Mouse (Mus musculus) lung, postnatal 4 days (tissue): ENCODE measurements at regions not wholly inside any gene's neighbourhood (a gene's known extent, or its start where the extent isn't known, plus 50 kb on each side); places are given as distances from the start of the nearest gene placed in this dataset.

Experiments used
- DNase-seq, 2 experiments: peaks; one replicate each; pipeline ENCODE4 v3.0.0; 2021

- DNase-seq: no peak
These were observed 481.9 kb downstream of the Psat1 start for GRCm38 (mm10) chr19:15465063-15465760.

GRCm38 (mm10) chr19:15457793-15458192 is 489.3 kb downstream of the Psat1 start:
- DNase-seq: no peak

GRCm38 (mm10) chr19:15456943-15457735 is 490.0 kb downstream of the Psat1 start:
- peak; percentile 6 to 24 for DNase-seq

- no peak for DNase-seq
These were observed 498.1 kb downstream of the Psat1 start for GRCm38 (mm10) chr19:15448989-15449388.

- DNase-seq: no peak
These were observed 515.3 kb downstream of the Psat1 start for GRCm38 (mm10) chr19:15431798-15432197.

GRCm38 (mm10) chr19:15421311-15421710 is 525.8 kb downstream of the Psat1 start:
- no peak for DNase-seq

- no peak for DNase-seq
These were observed 548.5 kb downstream of the Psat1 start for GRCm38 (mm10) chr19:15398624-15399023.

GRCm38 (mm10) chr19:15371682-15372081 is 575.5 kb downstream of the Psat1 start:
- DNase-seq: no peak

- no peak for DNase-seq
These were observed 580.2 kb downstream of the Psat1 start for GRCm38 (mm10) chr19:15366951-15367350.

- DNase-seq: no peak
These were observed 590.0 kb downstream of the Psat1 start for GRCm38 (mm10) chr19:15357181-15357580.

GRCm38 (mm10) chr19:15348356-15348755 is 598.8 kb downstream of the Psat1 start:
- no peak for DNase-seq

GRCm38 (mm10) chr19:15342229-15342628 is 604.9 kb downstream of the Psat1 start:
- DNase-seq: no peak

- DNase-seq: no peak
These were observed 606.7 kb downstream of the Psat1 start for GRCm38 (mm10) chr19:15340305-15340983.

- no peak for DNase-seq
These were observed 607.2 kb downstream of the Psat1 start for GRCm38 (mm10) chr19:15339979-15340304.

GRCm38 (mm10) chr19:15330155-15330554 is 617.0 kb downstream of the Psat1 start:
- DNase-seq: no peak

GRCm38 (mm10) chr19:15299474-15299873 is 647.7 kb downstream of the Psat1 start:
- peak in 1 of 2 experiments; percentile 9 for DNase-seq

- no peak for DNase-seq
These were observed 662.1 kb downstream of the Psat1 start for GRCm38 (mm10) chr19:15285016-15285415.

GRCm38 (mm10) chr19:15242781-15243180 is 644.9 kb upstream of the Tle4 start:
- DNase-seq: no peak

- no peak for DNase-seq
These were observed 632.5 kb upstream of the Tle4 start for GRCm38 (mm10) chr19:15230129-15230927.

- DNase-seq: no peak
These were observed 619.5 kb upstream of the Tle4 start for GRCm38 (mm10) chr19:15217387-15217786.

GRCm38 (mm10) chr19:15214651-15215050 is 616.8 kb upstream of the Tle4 start:
- DNase-seq: no peak

GRCm38 (mm10) chr19:15212881-15213280 is 615.0 kb upstream of the Tle4 start:
- DNase-seq: no peak

- DNase-seq: no peak
These were observed 605.2 kb upstream of the Tle4 start for GRCm38 (mm10) chr19:15203039-15203438.
